Mouse (Mus musculus): Measurements from ENCODE around the gene Ccl4. TPM values are rescaled to one million over a fixed set of nuclear protein-coding genes. Genes with fewer than 3 reads are reported as not detected.

Gene Ccl4
- total RNA-seq, 1 experiment: not detected

DNA sequence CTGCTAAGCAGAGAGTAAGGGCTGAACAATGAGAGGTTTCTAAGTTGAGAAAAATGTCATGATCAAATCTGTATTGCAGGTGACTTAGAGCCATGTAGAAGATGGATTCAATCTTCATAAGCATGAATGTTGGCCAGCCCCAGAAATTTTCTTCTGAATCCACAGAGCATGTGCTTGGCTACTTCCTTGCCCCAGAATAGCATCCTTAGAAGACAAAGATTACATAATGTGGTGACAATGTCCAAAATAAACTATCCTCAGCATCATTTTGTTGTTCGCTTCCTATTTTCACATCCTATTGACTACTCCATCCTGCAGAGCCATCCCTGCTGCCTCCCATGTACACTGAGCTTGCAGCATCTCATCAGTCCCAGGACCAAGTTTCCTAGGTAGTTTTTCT, 13.3 kb downstream of the Ccl4 start:
- TF ChIP-seq ZC3H11A (IDR thresholded peaks at IDR 0.05; ENCODE audit: borderline replicate concordance, low read depth, low read length) (no peak), ZNF384 (IDR thresholded peaks at IDR 0.05; ENCODE audit: low read depth, low read length) (no peak), CHD2 (IDR thresholded peaks at IDR 0.05; ENCODE audit: low read depth, low read length) (no peak), HCFC1 (IDR thresholded peaks at IDR 0.05; ENCODE audit: borderline replicate concordance, insufficient read depth, low read length) (no peak), MAFK (IDR thresholded peaks at IDR 0.05; ENCODE audit: insufficient read depth, low read depth, low read length) (no peak)
- no peaks in the 10 kb centered on the region for H3K4me1 ChIP-seq (ENCODE audit: control insufficient read depth in 2 of 2, insufficient read depth in 2 of 2, low read length in 2 of 2, poor library complexity in 1 of 2)
- no peaks in the 10 kb centered on the region for H3K36me3 ChIP-seq (ENCODE audit: control insufficient read depth, insufficient read depth, low read length, poor library complexity, severe bottlenecking)

DNA sequence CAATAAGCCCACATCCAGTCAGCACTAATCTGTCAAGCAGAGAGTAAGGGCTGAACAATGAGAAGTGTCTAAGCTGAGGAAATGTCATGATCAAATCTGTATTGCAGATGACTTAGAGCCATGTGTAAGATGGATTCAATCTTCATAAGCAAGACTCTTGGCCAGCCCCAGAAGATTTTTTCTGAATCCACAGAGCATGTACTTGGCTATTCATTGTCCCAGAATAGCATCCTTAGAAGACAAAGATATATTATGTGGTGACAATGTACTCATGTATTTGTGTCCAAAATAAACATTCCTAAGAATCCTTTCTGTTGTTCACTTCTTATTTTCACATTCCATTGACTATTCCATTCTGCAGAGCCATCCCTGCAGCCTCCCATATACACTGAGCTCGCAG, 27.5 kb downstream of the Ccl4 start:
- in situ Hi-C loops (cut with MboI; ENCODE audit: low sequenced_read_pairs in 2 of 2, unreplicated experiment in 2 of 2): no loop called here
- no peak for DNase-seq (ENCODE audit: low read depth, low spot score)
- H3K9me3 ChIP-seq (ENCODE audit: control insufficient read depth, insufficient read depth, low read depth, low read length): no peaks in the 10 kb centered on the region
- H3K4me1 ChIP-seq (ENCODE audit: control insufficient read depth in 2 of 2, insufficient read depth in 2 of 2, low read length in 2 of 2, poor library complexity in 1 of 2): no peaks in the 10 kb centered on the region
- TF ChIP-seq MAFK (IDR thresholded peaks at IDR 0.05; ENCODE audit: insufficient read depth, low read depth, low read length) (no peak), ZC3H11A (IDR thresholded peaks at IDR 0.05; ENCODE audit: borderline replicate concordance, low read depth, low read length) (no peak)
- H3K36me3 ChIP-seq (ENCODE audit: control insufficient read depth, insufficient read depth, low read length, poor library complexity, severe bottlenecking): no peaks in the 10 kb centered on the region
- H3K4me3 ChIP-seq (ENCODE audit: insufficient read depth in 1 of 2, low read depth in 1 of 2, low read length in 2 of 2, poor library complexity in 1 of 2, severe bottlenecking in 1 of 2): no peak overlapping the region
- H3K9ac ChIP-seq (ENCODE audit: insufficient read depth, low read depth, low read length, poor library complexity, severe bottlenecking): no peak overlapping the region
- H3K27ac ChIP-seq (ENCODE audit: insufficient read depth, low read depth, low read length, poor library complexity, severe bottlenecking): no peak overlapping the region

More for the DNA sequence above, 13.3 kb downstream of the Ccl4 start:
- H3K27ac ChIP-seq (ENCODE audit: insufficient read depth, low read depth, low read length, poor library complexity, severe bottlenecking): no peak overlapping the region
- no peak overlapping the region for H3K4me3 ChIP-seq (ENCODE audit: insufficient read depth in 1 of 2, low read depth in 1 of 2, low read length in 2 of 2, poor library complexity in 1 of 2, severe bottlenecking in 1 of 2)
- H3K9ac ChIP-seq (ENCODE audit: insufficient read depth, low read depth, low read length, poor library complexity, severe bottlenecking): no peak overlapping the region
- H3K9me3 ChIP-seq (ENCODE audit: control insufficient read depth, insufficient read depth, low read depth, low read length): no peaks in the 10 kb centered on the region
- no peak for DNase-seq (ENCODE audit: low read depth, low spot score)
- in situ Hi-C loops (cut with MboI; ENCODE audit: low sequenced_read_pairs in 2 of 2, unreplicated experiment in 2 of 2): no loop called here

DNA sequence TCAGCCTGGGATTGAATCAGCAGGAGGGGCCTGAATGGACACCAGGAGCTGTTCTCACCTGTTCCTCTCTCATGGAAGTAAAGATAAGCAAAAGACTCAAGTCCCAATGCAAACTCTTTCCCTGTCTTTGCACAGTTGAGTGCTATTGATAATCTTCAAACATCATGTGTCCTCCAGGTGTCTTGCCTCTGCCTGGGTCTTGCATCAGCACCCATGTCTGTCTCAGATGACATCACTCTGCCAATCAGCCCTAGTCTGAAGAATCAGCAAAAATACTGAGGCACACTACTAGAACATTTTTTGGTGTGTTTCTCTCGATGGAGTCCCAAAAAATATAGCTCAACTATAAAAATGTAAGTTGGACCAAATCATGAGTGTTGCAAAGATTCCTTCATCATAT, 29.6 kb downstream of the Ccl4 start:
- no peak overlapping the region for H3K27ac ChIP-seq (ENCODE audit: insufficient read depth, low read depth, low read length, poor library complexity, severe bottlenecking)
- H3K36me3 ChIP-seq (ENCODE audit: control insufficient read depth, insufficient read depth, low read length, poor library complexity, severe bottlenecking): no peaks in the 10 kb centered on the region
- no peak overlapping the region for H3K4me3 ChIP-seq (ENCODE audit: insufficient read depth in 1 of 2, low read depth in 1 of 2, low read length in 2 of 2, poor library complexity in 1 of 2, severe bottlenecking in 1 of 2)
- DNase-seq (ENCODE audit: low read depth, low spot score): no peak
- H3K9me3 ChIP-seq (ENCODE audit: control insufficient read depth, insufficient read depth, low read depth, low read length): no peaks in the 10 kb centered on the region
- TF ChIP-seq ZNF384 (IDR thresholded peaks at IDR 0.05; ENCODE audit: low read depth, low read length): no peak
- no peak for TF ChIP-seq ZC3H11A (IDR thresholded peaks at IDR 0.05; ENCODE audit: borderline replicate concordance, low read depth, low read length)
- no peak for TF ChIP-seq MAFK (IDR thresholded peaks at IDR 0.05; ENCODE audit: insufficient read depth, low read depth, low read length)
- no peak for TF ChIP-seq HCFC1 (IDR thresholded peaks at IDR 0.05; ENCODE audit: borderline replicate concordance, insufficient read depth, low read length)
- TF ChIP-seq CHD2 (IDR thresholded peaks at IDR 0.05; ENCODE audit: low read depth, low read length): no peak
- in situ Hi-C loops (cut with MboI; ENCODE audit: low sequenced_read_pairs in 2 of 2, unreplicated experiment in 2 of 2): no loop called here
- no peak overlapping the region for H3K9ac ChIP-seq (ENCODE audit: insufficient read depth, low read depth, low read length, poor library complexity, severe bottlenecking)
- no peaks in the 10 kb centered on the region for H3K4me1 ChIP-seq (ENCODE audit: control insufficient read depth in 2 of 2, insufficient read depth in 2 of 2, low read length in 2 of 2, poor library complexity in 1 of 2)

DNA sequence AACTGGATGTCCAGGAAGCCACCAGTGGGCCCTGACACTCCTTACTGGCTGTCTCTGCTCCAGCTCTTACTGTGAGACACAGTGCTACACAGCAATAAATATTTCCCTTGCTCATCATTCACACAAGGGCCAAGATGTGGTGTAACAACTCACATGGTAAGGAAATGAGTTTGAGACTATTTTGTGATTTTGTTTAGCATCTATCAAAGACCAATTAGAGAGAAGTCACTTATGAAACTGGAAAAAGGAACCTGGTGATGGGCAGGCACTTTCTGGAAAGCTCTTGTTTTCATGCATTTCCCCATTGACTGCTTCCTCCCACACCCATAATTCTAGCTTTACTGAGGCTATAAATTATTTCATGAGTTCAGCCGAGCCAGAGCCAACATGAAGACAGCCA, 41.3 kb downstream of the Ccl4 start, which contains the start of gene Wfdc17:
Gene Wfdc17, plus strand, starts transcription at position 287 of the 400 bp plus-strand sequence.
- Histone ChIP-seq H3K9me3 (ENCODE audit: control insufficient read depth, insufficient read depth, low read depth, low read length) (no peaks in the 10 kb centered on the region), H3K36me3 (ENCODE audit: control insufficient read depth, insufficient read depth, low read length, poor library complexity, severe bottlenecking) (no peaks in the 10 kb centered on the region), H3K4me1 (ENCODE audit: control insufficient read depth in 2 of 2, insufficient read depth in 2 of 2, low read length in 2 of 2, poor library complexity in 1 of 2) (no peaks in the 10 kb centered on the region), H3K27ac (ENCODE audit: insufficient read depth, low read depth, low read length, poor library complexity, severe bottlenecking) (no peak within 1 kb of the TSS), H3K9ac (ENCODE audit: insufficient read depth, low read depth, low read length, poor library complexity, severe bottlenecking) (no peak within 1 kb of the TSS), H3K4me3 (ENCODE audit: insufficient read depth in 1 of 2, low read depth in 1 of 2, low read length in 2 of 2, poor library complexity in 1 of 2, severe bottlenecking in 1 of 2) (no peak within 1 kb of the TSS)
- no peak for TF ChIP-seq ZC3H11A (IDR thresholded peaks at IDR 0.05; ENCODE audit: borderline replicate concordance, low read depth, low read length)
- TF ChIP-seq CHD2 (IDR thresholded peaks at IDR 0.05; ENCODE audit: low read depth, low read length): no peak
- no peak for TF ChIP-seq HCFC1 (IDR thresholded peaks at IDR 0.05; ENCODE audit: borderline replicate concordance, insufficient read depth, low read length)
- no peak for TF ChIP-seq MAFK (IDR thresholded peaks at IDR 0.05; ENCODE audit: insufficient read depth, low read depth, low read length)
- no peak for TF ChIP-seq ZNF384 (IDR thresholded peaks at IDR 0.05; ENCODE audit: low read depth, low read length)
- DNase-seq (ENCODE audit: low read depth, low spot score): no peak
- in situ Hi-C loops (cut with MboI; ENCODE audit: low sequenced_read_pairs in 2 of 2, unreplicated experiment in 2 of 2): no loop called here

DNA sequence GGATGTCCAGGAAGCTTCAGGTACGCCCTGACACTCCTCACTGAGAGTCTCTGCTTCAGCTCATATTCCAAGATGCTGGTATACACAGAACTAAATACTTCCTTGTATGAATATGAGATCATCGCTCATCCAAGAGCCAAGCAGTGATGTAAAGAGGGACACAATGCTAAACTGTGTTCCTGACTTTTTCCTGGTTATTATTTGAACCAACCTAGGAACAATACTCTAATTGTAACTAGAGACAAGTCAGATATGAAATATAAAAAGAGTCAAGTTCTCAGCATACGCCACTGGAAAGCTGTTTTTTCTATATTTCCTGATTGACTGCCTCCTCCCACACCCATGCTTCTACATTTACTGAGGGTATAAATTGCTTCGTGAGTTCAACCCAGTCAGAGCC, 46.3 kb downstream of the Ccl4 start, which contains the start of gene Wfdc18:
Gene Wfdc18, plus strand, starts transcription at position 301 of the 400 bp plus-strand sequence.
- Histone ChIP-seq H3K9me3 (ENCODE audit: control insufficient read depth, insufficient read depth, low read depth, low read length) (no peaks in the 10 kb centered on the region), H3K36me3 (ENCODE audit: control insufficient read depth, insufficient read depth, low read length, poor library complexity, severe bottlenecking) (no peaks in the 10 kb centered on the region), H3K4me3 (ENCODE audit: insufficient read depth in 1 of 2, low read depth in 1 of 2, low read length in 2 of 2, poor library complexity in 1 of 2, severe bottlenecking in 1 of 2) (no peak within 1 kb of the TSS), H3K27ac (ENCODE audit: insufficient read depth, low read depth, low read length, poor library complexity, severe bottlenecking) (no peak within 1 kb of the TSS), H3K9ac (ENCODE audit: insufficient read depth, low read depth, low read length, poor library complexity, severe bottlenecking) (no peak within 1 kb of the TSS), H3K4me1 (ENCODE audit: control insufficient read depth in 2 of 2, insufficient read depth in 2 of 2, low read length in 2 of 2, poor library complexity in 1 of 2) (no peaks in the 10 kb centered on the region)
- in situ Hi-C loops (cut with MboI; ENCODE audit: low sequenced_read_pairs in 2 of 2, unreplicated experiment in 2 of 2): no loop called here
- DNase-seq (ENCODE audit: low read depth, low spot score): no peak
- TF ChIP-seq ZC3H11A (IDR thresholded peaks at IDR 0.05; ENCODE audit: borderline replicate concordance, low read depth, low read length): no peak
- no peak for TF ChIP-seq MAFK (IDR thresholded peaks at IDR 0.05; ENCODE audit: insufficient read depth, low read depth, low read length)
- TF ChIP-seq CHD2 (IDR thresholded peaks at IDR 0.05; ENCODE audit: low read depth, low read length): no peak
- TF ChIP-seq ZNF384 (IDR thresholded peaks at IDR 0.05; ENCODE audit: low read depth, low read length): no peak
- no peak for TF ChIP-seq HCFC1 (IDR thresholded peaks at IDR 0.05; ENCODE audit: borderline replicate concordance, insufficient read depth, low read length)
